Mouse (Mus musculus) left cerebral cortex, adult 9 months (tissue): ENCODE measurements around the gene Axin2.

Experiments
- DNase-seq, 2 experiments: peaks; one replicate each; pipeline ENCODE4 v3.0.0; 2022; ENCODE audit warnings: low spot score in 2 of 2

Gene Axin2

GRCm38 (mm10) chr11:108929176-108929575 is 9.0 kb downstream of the Axin2 start:
- DNase-seq = no peak

GRCm38 (mm10) chr11:108929700-108930099 is 9.6 kb downstream of the Axin2 start:
- no peak for DNase-seq

- no peak for DNase-seq
These were observed 10.5 kb downstream of the Axin2 start for GRCm38 (mm10) chr11:108930612-108931011.

- DNase-seq = no peak
These were observed 13.7 kb downstream of the Axin2 start for GRCm38 (mm10) chr11:108933835-108934234.

GRCm38 (mm10) chr11:108935128-108935868 is 15.1 kb downstream of the Axin2 start:
- DNase-seq = no peak

GRCm38 (mm10) chr11:108936016-108936792 is 16.1 kb downstream of the Axin2 start:
- DNase-seq = no peak

- DNase-seq = no peak
These were observed 20.7 kb downstream of the Axin2 start for GRCm38 (mm10) chr11:108940655-108941412.

GRCm38 (mm10) chr11:108941836-108942235 is 21.7 kb downstream of the Axin2 start:
- peak; percentile 45 to 88 for DNase-seq

GRCm38 (mm10) chr11:108943741-108944140 is 23.6 kb downstream of the Axin2 start:
- DNase-seq = no peak

- DNase-seq = peak in 1 of 2 experiments; percentile 58
These were observed 25.5 kb downstream of the Axin2 start for GRCm38 (mm10) chr11:108945666-108946065.

GRCm38 (mm10) chr11:108947425-108948184 is 27.5 kb downstream of the Axin2 start:
- DNase-seq = no peak

GRCm38 (mm10) chr11:108948501-108948900 is 28.4 kb downstream of the Axin2 start:
- DNase-seq = no peak

GRCm38 (mm10) chr11:108948931-108949330 is 28.8 kb downstream of the Axin2 start:
- DNase-seq = no peak

- no peak for DNase-seq
These were observed 32.2 kb downstream of the Axin2 start for GRCm38 (mm10) chr11:108952343-108952742.

GRCm38 (mm10) chr11:108955943-108956342 is 35.8 kb downstream of the Axin2 start:
- no peak for DNase-seq

GRCm38 (mm10) chr11:108958349-108958748 is 38.2 kb downstream of the Axin2 start:
- no peak for DNase-seq

- no peak for DNase-seq
These were observed 39.0 kb downstream of the Axin2 start for GRCm38 (mm10) chr11:108959196-108959595.

- no peak for DNase-seq
These were observed 41.5 kb downstream of the Axin2 start for GRCm38 (mm10) chr11:108961651-108962065.

- DNase-seq = no peak
These were observed 43.5 kb downstream of the Axin2 start for GRCm38 (mm10) chr11:108963476-108964232.

GRCm38 (mm10) chr11:108965740-108966139 is 45.6 kb downstream of the Axin2 start:
- DNase-seq = no peak

- no peak for DNase-seq
These were observed 53.3 kb downstream of the Axin2 start for GRCm38 (mm10) chr11:108973459-108973858.
